Mouse (Mus musculus) right cerebral cortex, postnatal 10 days (tissue): Measurements from ENCODE around the gene Oas3.

Experiments
- DNase-seq, 2 experiments: peaks; one replicate each; pipeline ENCODE4 v3.0.0; 2021; ENCODE audit warnings: low spot score in 2 of 2

Gene Oas3

GRCm38 (mm10) chr5:120704421-120704820 lies 73.0 kb downstream of the Oas3 start:
- DNase-seq = no peak

- DNase-seq = no peak
Observed at GRCm38 (mm10) chr5:120703660-120704059, 73.8 kb downstream of the Oas3 start.
